Mouse (Mus musculus): ENCODE data around the gene Mlec. TPM values are rescaled to one million over a fixed set of nuclear protein-coding genes. Genes with fewer than 3 reads are reported as not detected.

The Mlec gene
- polyA plus RNA-seq, 1 experiment from 2014 or later = 50.7 TPM

DNA sequence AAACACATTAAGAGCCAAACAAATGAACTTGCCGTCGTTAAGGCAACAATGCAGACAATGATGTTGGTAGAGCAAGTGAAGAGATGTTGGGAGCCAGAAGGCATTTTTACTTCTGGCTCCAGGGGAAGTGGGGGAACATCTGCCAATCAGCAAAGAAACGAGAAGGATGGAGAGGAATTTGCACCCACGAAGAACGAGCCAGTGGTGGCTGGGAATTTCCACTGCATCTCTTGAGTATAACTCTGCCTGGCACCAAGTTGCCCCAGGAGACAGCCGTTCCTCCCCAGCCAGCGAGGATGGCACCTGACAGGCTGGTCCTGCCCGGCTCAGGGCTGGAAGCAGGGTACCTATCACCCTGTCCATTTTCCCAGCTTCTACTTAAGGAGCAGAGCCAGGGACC is 24.9 kb upstream of the Mlec start:
- peak overlapping the region; percentile 22 for H3K9ac ChIP-seq (ENCODE audit: low read length)
- H3K4me2 ChIP-seq (ENCODE audit: low read depth, low read length) = no peak overlapping the region
- peak overlapping the region; percentile 43 for H3K27ac ChIP-seq (ENCODE audit: low read length)
- peaks cover 23% of the 10 kb centered on the region for H3K4me1 ChIP-seq (ENCODE audit: control insufficient read depth, insufficient read depth, low read length)
- no peak for ATAC-seq (replicated peaks; ENCODE audit: extremely low read depth, insufficient read depth, low FRiP score)
- no peaks in the 10 kb centered on the region; the same call in 1 of the 2 replicates for H3K27me3 ChIP-seq (ENCODE audit: control insufficient read depth, insufficient read depth, low read length)
- no peaks in the 10 kb centered on the region for H3K36me3 ChIP-seq (ENCODE audit: control insufficient read depth, insufficient read depth)
- no peaks in the 10 kb centered on the region for H3K9me3 ChIP-seq (replicated peaks; ENCODE audit: control insufficient read depth, low read length)
- no peak overlapping the region for H3K4me3 ChIP-seq (ENCODE audit: low read length)
- WGBS = 59% methylated on average over 8 of the region's 8 CpGs

DNA sequence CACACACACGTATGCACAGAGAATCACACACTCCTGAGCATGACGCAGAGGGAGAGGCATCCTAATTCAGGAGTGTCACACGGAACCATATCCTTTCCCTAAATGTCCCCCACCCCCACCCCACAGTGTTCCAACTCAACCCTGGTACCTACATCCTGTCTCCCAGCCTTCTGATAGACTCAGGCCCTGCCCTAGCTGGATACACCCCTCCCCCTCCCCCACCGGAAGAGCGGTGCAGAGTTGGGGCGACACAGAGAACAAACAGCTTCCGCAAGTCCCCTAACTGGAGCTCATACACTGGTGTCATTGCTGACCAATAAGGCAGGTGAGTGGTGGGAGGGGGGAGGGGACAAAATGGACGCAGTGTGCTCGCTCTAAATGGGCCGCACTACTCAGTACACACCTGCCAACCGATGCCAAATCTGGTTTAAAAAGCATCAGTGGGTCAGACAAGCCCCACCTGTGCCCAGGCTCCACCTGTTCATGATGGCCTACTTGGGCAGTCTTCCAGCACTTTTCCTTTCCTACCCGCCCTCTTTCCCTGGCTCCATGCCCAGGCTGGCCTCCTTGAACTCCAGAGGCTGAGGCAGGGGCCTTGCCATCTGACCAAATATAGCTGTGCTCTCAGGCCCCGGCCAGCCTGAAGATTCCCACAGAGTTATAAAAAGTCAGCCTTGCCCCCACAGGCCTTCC is 23.4 kb upstream of the Mlec start:
- WGBS = 61% methylated on average over 13 of the region's 13 CpGs
- no peak overlapping the region for H3K4me2 ChIP-seq (ENCODE audit: low read depth, low read length)

DNA sequence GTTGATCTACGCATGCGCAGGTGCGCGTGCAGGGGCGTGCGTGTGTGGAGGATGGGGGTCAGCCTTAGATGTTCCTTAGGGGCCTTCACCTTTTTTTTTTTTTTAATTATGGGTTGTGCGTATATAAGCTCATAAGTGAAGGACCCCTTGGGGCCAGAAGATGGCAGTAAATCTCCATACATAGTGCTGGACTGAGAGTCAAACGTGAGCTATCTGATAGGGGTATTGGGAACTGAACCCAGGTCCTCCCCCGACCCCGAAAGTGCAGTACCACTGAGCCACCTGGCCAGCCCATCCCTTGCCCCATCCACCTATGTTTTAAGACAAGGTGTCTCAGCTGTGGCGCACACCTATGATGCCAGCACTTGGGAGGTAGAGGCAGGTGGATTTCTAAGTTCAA is 21.6 kb upstream of the Mlec start:
- Histone ChIP-seq H3K36me3 (ENCODE audit: control insufficient read depth, insufficient read depth) (no peaks in the 10 kb centered on the region), H3K4me2 (ENCODE audit: low read depth, low read length) (no peak overlapping the region), H3K4me1 (ENCODE audit: control insufficient read depth, insufficient read depth, low read length) (peaks cover 23% of the 10 kb centered on the region), H3K27me3 (ENCODE audit: control insufficient read depth, insufficient read depth, low read length) (no peaks in the 10 kb centered on the region), H3K9ac (ENCODE audit: low read length) (no peak overlapping the region), H3K9me3 (replicated peaks; ENCODE audit: control insufficient read depth, low read length) (no peaks in the 10 kb centered on the region), H3K27ac (ENCODE audit: low read length) (no peak overlapping the region), H3K4me3 (ENCODE audit: low read length) (no peak overlapping the region)
- 91% methylated on average over 11 of the region's 11 CpGs for WGBS
- no peak for ATAC-seq (replicated peaks; ENCODE audit: extremely low read depth, insufficient read depth, low FRiP score)

More for the DNA sequence above, 23.4 kb upstream of the Mlec start:
- no peaks in the 10 kb centered on the region for H3K9me3 ChIP-seq (replicated peaks; ENCODE audit: control insufficient read depth, low read length)
- H3K27ac ChIP-seq (ENCODE audit: low read length) = 0 out of 2 replicates have a peak overlapping the region, but pooled peaks have one; percentile 3
- no peaks in the 10 kb centered on the region; the same call in 1 of the 2 replicates for H3K27me3 ChIP-seq (ENCODE audit: control insufficient read depth, insufficient read depth, low read length)
- H3K4me1 ChIP-seq (ENCODE audit: control insufficient read depth, insufficient read depth, low read length) = peaks cover 23% of the 10 kb centered on the region
- peak; percentile 30; the same call in 1 of the 2 replicates for ATAC-seq (replicated peaks; ENCODE audit: extremely low read depth, insufficient read depth, low FRiP score)
- H3K4me3 ChIP-seq (ENCODE audit: low read length) = no peak overlapping the region
- H3K9ac ChIP-seq (ENCODE audit: low read length) = no peak overlapping the region
- no peaks in the 10 kb centered on the region for H3K36me3 ChIP-seq (ENCODE audit: control insufficient read depth, insufficient read depth)

DNA sequence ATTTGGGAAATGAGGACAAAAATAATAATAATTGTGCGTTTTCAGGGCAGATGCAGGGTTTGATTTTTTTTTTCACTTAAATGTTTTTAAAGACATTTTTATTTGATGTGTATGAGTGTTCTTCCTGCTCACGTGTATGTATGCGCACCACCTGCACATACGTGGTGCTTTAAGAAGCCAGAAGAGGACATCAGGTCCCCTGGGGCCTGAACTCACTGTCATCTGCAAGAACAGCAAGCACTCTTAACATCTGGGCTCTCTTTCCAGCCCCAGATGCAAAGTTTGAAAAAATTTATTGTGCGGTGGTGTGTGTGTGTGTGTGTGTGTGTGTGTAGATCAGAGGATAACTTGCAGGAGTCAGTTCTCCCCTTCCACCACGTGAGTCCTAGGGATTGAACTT is 19.9 kb upstream of the Mlec start:
- ATAC-seq (replicated peaks; ENCODE audit: extremely low read depth, insufficient read depth, low FRiP score) = no peak
- Histone ChIP-seq H3K9ac (ENCODE audit: low read length) (no peak overlapping the region), H3K9me3 (replicated peaks; ENCODE audit: control insufficient read depth, low read length) (0 out of 2 replicates have a peak, but pooled peaks cover 3% of the 10 kb centered on the region), H3K4me1 (ENCODE audit: control insufficient read depth, insufficient read depth, low read length) (peaks cover 14% of the 10 kb centered on the region), H3K4me3 (ENCODE audit: low read length) (no peak overlapping the region), H3K36me3 (ENCODE audit: control insufficient read depth, insufficient read depth) (no peaks in the 10 kb centered on the region), H3K27ac (ENCODE audit: low read length) (no peak overlapping the region), H3K4me2 (ENCODE audit: low read depth, low read length) (no peak overlapping the region), H3K27me3 (ENCODE audit: control insufficient read depth, insufficient read depth, low read length) (no peaks in the 10 kb centered on the region)
- 70% methylated on average over 6 of the region's 6 CpGs for WGBS

- no peak overlapping the region for H3K4me2 ChIP-seq (ENCODE audit: low read depth, low read length)
- 0 out of 2 replicates have a peak, but pooled peaks cover 3% of the 10 kb centered on the region for H3K9me3 ChIP-seq (replicated peaks; ENCODE audit: control insufficient read depth, low read length)
- no peak overlapping the region for H3K4me3 ChIP-seq (ENCODE audit: low read length)
- no peaks in the 10 kb centered on the region for H3K27me3 ChIP-seq (ENCODE audit: control insufficient read depth, insufficient read depth, low read length)
- 93% methylated on average over 1 of the region's 1 CpGs for WGBS
- ATAC-seq (replicated peaks; ENCODE audit: extremely low read depth, insufficient read depth, low FRiP score) = no peak
- no peaks in the 10 kb centered on the region for H3K36me3 ChIP-seq (ENCODE audit: control insufficient read depth, insufficient read depth)
- no peaks in the 10 kb centered on the region for H3K4me1 ChIP-seq (ENCODE audit: control insufficient read depth, insufficient read depth, low read length)
- H3K27ac ChIP-seq (ENCODE audit: low read length) = no peak overlapping the region
- no peak overlapping the region for H3K9ac ChIP-seq (ENCODE audit: low read length)
These were observed 16.6 kb upstream of the Mlec start for GRCm38 (mm10) chr5:115174554-115174953.

DNA sequence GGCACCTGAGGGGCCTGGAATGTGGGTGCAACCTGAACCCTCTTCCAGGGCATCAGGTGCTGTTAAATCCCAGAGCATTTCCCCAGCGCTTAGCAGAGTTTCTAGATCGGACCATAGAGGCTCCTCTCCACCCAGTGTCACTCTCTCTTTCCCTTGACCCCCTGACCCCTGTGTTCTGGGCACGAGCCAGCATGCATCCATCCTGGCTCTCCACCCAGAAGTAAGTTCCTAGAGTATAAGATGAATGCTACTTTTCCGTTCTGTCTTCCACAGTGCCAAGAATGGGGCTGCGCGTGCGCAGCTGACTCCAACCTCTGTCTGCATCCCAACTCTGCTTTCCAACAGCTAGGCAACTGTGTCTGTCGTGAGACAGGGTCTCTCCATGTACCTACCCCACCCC is 12.2 kb upstream of the Mlec start:
- Histone ChIP-seq H3K9me3 (replicated peaks; ENCODE audit: control insufficient read depth, low read length) (0 out of 2 replicates have a peak, but pooled peaks cover 3% of the 10 kb centered on the region), H3K4me3 (ENCODE audit: low read length) (no peak overlapping the region), H3K4me1 (ENCODE audit: control insufficient read depth, insufficient read depth, low read length) (peaks cover 18% of the 10 kb centered on the region), H3K27ac (ENCODE audit: low read length) (no peak overlapping the region), H3K9ac (ENCODE audit: low read length) (no peak overlapping the region), H3K4me2 (ENCODE audit: low read depth, low read length) (no peak overlapping the region), H3K36me3 (ENCODE audit: control insufficient read depth, insufficient read depth) (no peaks in the 10 kb centered on the region), H3K27me3 (ENCODE audit: control insufficient read depth, insufficient read depth, low read length) (no peaks in the 10 kb centered on the region)
- 76% methylated on average over 8 of the region's 8 CpGs for WGBS
- no peak for ATAC-seq (replicated peaks; ENCODE audit: extremely low read depth, insufficient read depth, low FRiP score)

- H3K27me3 ChIP-seq (ENCODE audit: control insufficient read depth, insufficient read depth, low read length) = no peaks in the 10 kb centered on the region
- WGBS = 44% methylated on average over 27 of the region's 27 CpGs
- ATAC-seq (replicated peaks; ENCODE audit: extremely low read depth, insufficient read depth, low FRiP score) = no peak
- no peak overlapping the region for H3K4me3 ChIP-seq (ENCODE audit: low read length)
- 0 out of 2 replicates have a peak, but pooled peaks cover 1% of the 10 kb centered on the region for H3K9me3 ChIP-seq (replicated peaks; ENCODE audit: control insufficient read depth, low read length)
- peak overlapping the region; percentile 26; the same call in 1 of the 2 replicates for H3K4me2 ChIP-seq (ENCODE audit: low read depth, low read length)
- H3K4me1 ChIP-seq (ENCODE audit: control insufficient read depth, insufficient read depth, low read length) = peaks cover 18% of the 10 kb centered on the region
- H3K9ac ChIP-seq (ENCODE audit: low read length) = 0 out of 2 replicates have a peak overlapping the region, but pooled peaks have one; percentile 34
- H3K27ac ChIP-seq (ENCODE audit: low read length) = no peak overlapping the region
- H3K36me3 ChIP-seq (ENCODE audit: control insufficient read depth, insufficient read depth) = no peaks in the 10 kb centered on the region
These were observed 10.8 kb upstream of the Mlec start for GRCm38 (mm10) chr5:115168641-115169415.

GRCm38 (mm10) chr5:115167396-115167795 is 9.4 kb upstream of the Mlec start:
- no peaks in the 10 kb centered on the region for H3K9me3 ChIP-seq (replicated peaks; ENCODE audit: control insufficient read depth, low read length)
- 66% methylated on average over 6 of the region's 6 CpGs for WGBS
- ATAC-seq (replicated peaks; ENCODE audit: extremely low read depth, insufficient read depth, low FRiP score) = 0 out of 2 replicates have a peak, but pooled peaks have one; percentile 12

GRCm38 (mm10) chr5:115166815-115167194 is 8.8 kb upstream of the Mlec start:
- peak overlapping the region; percentile 74 for H3K27ac ChIP-seq (ENCODE audit: low read length)
- no peak overlapping the region for H3K9ac ChIP-seq (ENCODE audit: low read length)
- no peak overlapping the region for H3K4me3 ChIP-seq (ENCODE audit: low read length)
- peaks cover 18% of the 10 kb centered on the region for H3K4me1 ChIP-seq (ENCODE audit: control insufficient read depth, insufficient read depth, low read length)
- H3K27me3 ChIP-seq (ENCODE audit: control insufficient read depth, insufficient read depth, low read length) = no peaks in the 10 kb centered on the region
- 76% methylated on average over 7 of the region's 7 CpGs for WGBS
- ATAC-seq (replicated peaks; ENCODE audit: extremely low read depth, insufficient read depth, low FRiP score) = no peak
- H3K4me2 ChIP-seq (ENCODE audit: low read depth, low read length) = no peak overlapping the region
- H3K36me3 ChIP-seq (ENCODE audit: control insufficient read depth, insufficient read depth) = no peaks in the 10 kb centered on the region
- no peaks in the 10 kb centered on the region for H3K9me3 ChIP-seq (replicated peaks; ENCODE audit: control insufficient read depth, low read length)

More at GRCm38 (mm10) chr5:115167396-115167795, 9.4 kb upstream of the Mlec start:
- Histone ChIP-seq H3K9ac (ENCODE audit: low read length) (no peak overlapping the region), H3K4me2 (ENCODE audit: low read depth, low read length) (no peak overlapping the region), H3K36me3 (ENCODE audit: control insufficient read depth, insufficient read depth) (no peaks in the 10 kb centered on the region), H3K27ac (ENCODE audit: low read length) (peak overlapping the region; percentile 74), H3K4me1 (ENCODE audit: control insufficient read depth, insufficient read depth, low read length) (peaks cover 18% of the 10 kb centered on the region), H3K27me3 (ENCODE audit: control insufficient read depth, insufficient read depth, low read length) (no peaks in the 10 kb centered on the region), H3K4me3 (ENCODE audit: low read length) (no peak overlapping the region)
